Mouse (Mus musculus) lung, embryonic 16.5 days (tissue): ENCODE measurements around the gene Vmn1r209. TPM values are rescaled to one million over a fixed set of nuclear protein-coding genes. Genes with fewer than 3 reads are reported as not detected.
"Not testable (repeated sequence)": the region's sequence is repeated elsewhere in the genome, so short reads cannot be mapped to it uniquely, and the experiment has no call there.

Experiments used
- ATAC-seq: fragments of 200-750 bp; cut with Nextera tagmentation; 2 replicates; pipeline ENCODE4 v1.8.0; 2017; ENCODE audit warnings: low read depth, mild to moderate bottlenecking, moderate library complexity
- H3K27ac ChIP-seq: fragments of 300-500 bp; sonication (generic); 2 replicates; pipeline ENCODE4 v1.5.1; 2014; ENCODE audit warnings: mild to moderate bottlenecking, control low read depth, low read length
- H3K27me3 ChIP-seq: fragments of 300-500 bp; sonication (generic); 2 replicates; pipeline ENCODE4 v1.6.1; 2014; ENCODE audit warnings: low read depth, low read length, mixed read lengths; ENCODE audit not compliant: control insufficient read depth, insufficient read depth
- H3K36me3 ChIP-seq: fragments of 300-500 bp; sonication (generic); 2 replicates; pipeline ENCODE4 v1.6.1; 2014; ENCODE audit warnings: low read length; ENCODE audit not compliant: control insufficient read depth, insufficient read depth
- H3K4me1 ChIP-seq: fragments of 300-500 bp; sonication (generic); replicated peaks from 2 replicates; pipeline ENCODE4 v1.6.1; 2014; ENCODE audit warnings: low read length, mixed read lengths; ENCODE audit not compliant: control insufficient read depth, insufficient read depth
- H3K4me2 ChIP-seq: fragments of 300-500 bp; sonication (generic); 2 replicates; pipeline ENCODE4 v1.6.1; 2014; ENCODE audit warnings: low read depth, low read length, control low read depth
- H3K4me3 ChIP-seq: fragments of 300-500 bp; sonication (generic); 2 replicates; pipeline ENCODE4 v1.5.1; 2014; ENCODE audit warnings: mild to moderate bottlenecking, low read length, control low read depth
- H3K9ac ChIP-seq: fragments of 300-500 bp; sonication (generic); 2 replicates; pipeline ENCODE4 v1.6.1; 2014; ENCODE audit warnings: low read length, control low read depth
- H3K9me3 ChIP-seq: fragments of 300-500 bp; sonication (generic); 2 replicates; pipeline ENCODE4 v1.6.1; 2016; ENCODE audit warnings: low read length; ENCODE audit not compliant: control insufficient read depth
- WGBS: fragments of 180-500 bp; shearing (Covaris S2); extraction: QIAGEN DNeasy Blood & Tissue Kit; methylation state at CpG from one replicate; pipeline ENCODE4 v1.1.7; 2014; 5-methylcytosine and 5-hydroxymethylcytosine counted together
- polyA plus RNA-seq: library from polyadenylated mRNA; unstranded; fragments of >200 nt; fragmentation: Nextera tagmentation; extraction: Ambion mirVana; gene quantifications from 2 replicates; pipeline ENCODE4 v1.2.1, GENCODE M21; 2015

Vmn1r209 gene
- polyA plus RNA-seq = not detected in 2 replicates

- H3K9ac ChIP-seq = not testable (repeated sequence)
Measured at GRCm38 (mm10) chr13:22809582-22809981, at the start of gene Vmn1r209. TSS of gene Vmn1r209 (minus strand) at chr13:22809682.

DNA sequence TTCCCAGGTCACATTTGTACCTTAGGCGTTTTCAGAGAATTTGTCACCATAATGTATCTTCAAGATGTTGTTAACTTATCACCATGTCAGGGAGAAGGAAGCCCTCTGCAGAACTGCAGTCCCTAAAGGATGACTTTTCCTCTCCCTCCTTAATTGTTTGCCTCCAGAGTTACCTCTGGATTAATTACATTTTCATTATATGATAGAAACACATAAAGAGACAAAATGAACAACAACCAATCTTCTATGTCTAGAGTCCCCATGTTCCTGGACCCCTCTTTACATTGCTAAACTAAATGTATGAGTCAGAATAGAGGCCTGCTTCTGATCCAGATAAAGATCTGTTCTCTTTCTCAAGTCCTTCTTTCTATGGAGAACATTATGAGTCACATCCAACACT is 48.0 kb upstream of the Vmn1r209 start, which contains the start of gene Vmn1r211:
Gene Vmn1r211 (minus strand): TSS at position 101 of the 400 bp plus-strand sequence.
- Histone ChIP-seq H3K9me3 (no peaks in the 10 kb centered on the region), H3K36me3 (no peaks in the 10 kb centered on the region), H3K9ac (no peak within 1 kb of the TSS), H3K27me3 (no peaks in the 10 kb centered on the region), H3K27ac (no peak within 1 kb of the TSS), H3K4me1 (no peaks in the 10 kb centered on the region), H3K4me2 (no peak within 1 kb of the TSS), H3K4me3 (no peak within 1 kb of the TSS)
- WGBS = 52% methylated on average over 1 of the region's 1 CpGs
- no peak for ATAC-seq

More at GRCm38 (mm10) chr13:22809582-22809981, at the start of gene Vmn1r209:
- H3K4me1 ChIP-seq, H3K27me3 ChIP-seq, ATAC-seq, H3K4me3 ChIP-seq, H3K4me2 ChIP-seq, H3K27ac ChIP-seq, H3K36me3 ChIP-seq, H3K9me3 ChIP-seq: not testable (repeated sequence)

DNA sequence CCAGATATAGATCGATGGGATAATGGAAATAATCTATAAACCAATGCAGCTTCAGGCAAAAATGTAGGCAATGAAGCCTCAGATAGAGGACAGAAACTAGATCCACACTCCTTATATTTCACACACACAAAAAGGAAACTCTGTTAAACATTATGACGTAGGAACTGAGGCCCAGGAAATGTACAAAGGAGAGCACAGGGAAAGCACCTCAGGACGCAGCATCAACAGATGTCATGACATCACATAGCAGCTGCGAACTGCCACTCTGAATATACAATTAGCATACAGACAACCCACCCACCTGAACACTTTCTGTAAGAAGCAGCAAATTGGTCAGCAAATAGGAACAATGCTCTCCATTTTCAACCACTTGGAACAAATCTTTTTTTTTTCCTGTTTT is 45.3 kb upstream of the Vmn1r209 start:
- Histone ChIP-seq H3K9me3 (no peaks in the 10 kb centered on the region), H3K27me3 (no peaks in the 10 kb centered on the region), H3K36me3 (no peaks in the 10 kb centered on the region), H3K4me1 (no peaks in the 10 kb centered on the region), H3K9ac (no peak overlapping the region), H3K27ac (no peak overlapping the region), H3K4me2 (no peak overlapping the region), H3K4me3 (no peak overlapping the region)
- ATAC-seq = no peak
- 67% methylated on average over 4 of the region's 4 CpGs for WGBS

DNA sequence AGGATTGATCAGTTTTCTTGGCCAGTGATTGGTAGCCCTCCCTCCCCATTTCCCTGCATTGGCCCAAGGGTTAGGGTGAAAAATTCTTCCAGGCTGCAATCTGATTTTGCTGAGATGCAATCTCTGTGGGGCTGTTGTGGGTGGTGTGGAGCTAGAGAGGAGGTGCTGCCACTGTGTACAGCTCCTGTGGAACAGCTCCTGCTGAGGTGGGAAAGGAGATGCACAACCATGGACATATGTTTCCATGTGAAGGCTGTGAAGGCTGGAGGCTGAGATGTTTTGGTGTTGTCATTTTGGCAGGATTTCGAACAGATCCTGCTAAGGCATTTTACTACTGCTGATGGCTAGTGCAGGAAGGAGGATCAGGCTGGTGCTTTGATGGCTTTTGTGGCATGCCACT is 37.3 kb upstream of the Vmn1r209 start:
- WGBS = 53% methylated on average over 1 of the region's 1 CpGs
- H3K27ac ChIP-seq = no peak overlapping the region
- H3K27me3 ChIP-seq = no peaks in the 10 kb centered on the region
- no peak overlapping the region for H3K4me2 ChIP-seq
- H3K9ac ChIP-seq = no peak overlapping the region
- no peaks in the 10 kb centered on the region for H3K9me3 ChIP-seq
- H3K36me3 ChIP-seq = no peaks in the 10 kb centered on the region
- no peaks in the 10 kb centered on the region for H3K4me1 ChIP-seq
- ATAC-seq = no peak
- no peak overlapping the region for H3K4me3 ChIP-seq

GRCm38 (mm10) chr13:22844304-22844703 is 34.8 kb upstream of the Vmn1r209 start:
- not testable (repeated sequence) for H3K36me3 ChIP-seq, H3K27me3 ChIP-seq, H3K4me3 ChIP-seq, H3K4me1 ChIP-seq, H3K9me3 ChIP-seq, H3K4me2 ChIP-seq, ATAC-seq, H3K27ac ChIP-seq, H3K9ac ChIP-seq
- 71% methylated on average over 3 of the region's 3 CpGs for WGBS

DNA sequence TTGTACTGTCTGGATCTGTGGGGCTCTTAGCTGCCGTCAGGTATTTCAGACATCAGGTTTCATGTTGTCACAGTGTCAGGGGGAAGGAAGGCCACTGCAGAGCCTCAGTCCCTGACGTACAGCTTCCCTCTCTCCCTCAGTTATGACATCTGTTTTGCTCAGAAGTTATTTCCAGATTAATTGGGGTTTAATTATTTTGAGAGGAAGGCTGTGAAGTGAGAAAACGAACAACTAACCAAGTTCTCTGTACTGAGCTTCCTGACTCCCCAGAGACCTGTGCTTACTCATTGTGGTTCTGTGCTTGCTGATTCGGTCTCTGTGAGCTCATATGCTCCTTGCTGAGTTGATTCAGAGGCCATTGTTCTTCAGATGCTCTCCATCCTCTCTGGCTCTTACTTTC is 21.8 kb upstream of the Vmn1r209 start, which contains the start of gene Vmn1r210:
Gene Vmn1r210 (minus strand): TSS at position 101 of the 400 bp plus-strand sequence.
- WGBS = 39% methylated on average over 4 of the region's 4 CpGs
- ATAC-seq = no peak
- no peak within 1 kb of the TSS for H3K9ac ChIP-seq
- no peaks in the 10 kb centered on the region for H3K4me1 ChIP-seq
- no peak within 1 kb of the TSS for H3K27ac ChIP-seq
- no peaks in the 10 kb centered on the region for H3K27me3 ChIP-seq
- H3K4me2 ChIP-seq = no peak within 1 kb of the TSS
- no peak within 1 kb of the TSS for H3K4me3 ChIP-seq
- H3K36me3 ChIP-seq = no peaks in the 10 kb centered on the region
- no peaks in the 10 kb centered on the region for H3K9me3 ChIP-seq

DNA sequence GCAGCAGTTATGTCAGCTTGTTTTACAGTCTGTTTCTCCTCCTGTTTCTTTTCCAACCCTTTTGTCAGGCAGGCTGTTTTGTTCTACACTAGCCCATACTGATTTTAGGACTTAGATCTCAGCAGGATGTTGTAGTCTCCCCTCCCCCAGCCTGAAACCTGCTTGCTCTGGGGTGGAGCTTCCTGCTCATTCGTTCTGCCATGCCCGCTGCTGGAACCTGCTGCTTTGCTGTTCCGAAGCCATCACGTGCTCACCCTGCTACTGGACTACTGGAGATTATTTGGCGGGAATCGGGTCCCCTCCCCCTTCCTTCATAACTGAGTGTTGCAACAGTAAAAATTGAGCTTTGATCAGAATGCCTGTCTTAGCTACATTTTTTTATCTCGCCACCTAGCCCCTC is 19.9 kb upstream of the Vmn1r209 start:
- not testable (repeated sequence) for H3K36me3 ChIP-seq, H3K27ac ChIP-seq, H3K4me3 ChIP-seq, ATAC-seq, H3K9me3 ChIP-seq, H3K9ac ChIP-seq, H3K4me2 ChIP-seq, H3K4me1 ChIP-seq, H3K27me3 ChIP-seq
- WGBS = 28% methylated on average over 7 of the region's 7 CpGs

GRCm38 (mm10) chr13:22821601-22822000 is 12.1 kb upstream of the Vmn1r209 start:
- ATAC-seq, H3K27ac ChIP-seq, H3K4me1 ChIP-seq, H3K4me3 ChIP-seq, H3K9ac ChIP-seq, H3K4me2 ChIP-seq, H3K27me3 ChIP-seq, H3K9me3 ChIP-seq, H3K36me3 ChIP-seq: not testable (repeated sequence)
- WGBS = 75% methylated on average over 1 of the region's 1 CpGs

GRCm38 (mm10) chr13:22788096-22788495 is 21.4 kb downstream of the Vmn1r209 start:
- not testable (repeated sequence) for H3K9me3 ChIP-seq, ATAC-seq, H3K27ac ChIP-seq, H3K4me3 ChIP-seq, H3K27me3 ChIP-seq, H3K4me2 ChIP-seq, H3K36me3 ChIP-seq, H3K4me1 ChIP-seq, H3K9ac ChIP-seq
- WGBS = 75% methylated on average over 3 of the region's 3 CpGs

- not testable (repeated sequence) for H3K36me3 ChIP-seq, H3K4me3 ChIP-seq, H3K4me1 ChIP-seq, H3K4me2 ChIP-seq, ATAC-seq, H3K27me3 ChIP-seq, H3K27ac ChIP-seq, H3K9ac ChIP-seq, H3K9me3 ChIP-seq
Measured at GRCm38 (mm10) chr13:22784159-22784558, 25.3 kb downstream of the Vmn1r209 start.
